Mouse (Mus musculus) forebrain, embryonic 11.5 days (tissue): ENCODE results near the gene Gm5868. TPM values are rescaled to one million over a fixed set of nuclear protein-coding genes. Genes with fewer than 3 reads are reported as not detected.

Experiments
- ATAC-seq: fragments of 200-750 bp; cut with Nextera tagmentation; replicated peaks from 2 replicates; pipeline ENCODE4 v1.8.0; 2017; ENCODE audit warnings: moderate TSS enrichment; ENCODE audit not compliant: low FRiP score
- DNase-seq: peaks from one replicate; pipeline ENCODE4 v3.0.0-alpha.2; 2017; ENCODE audit warnings: low spot score
- H3K27ac ChIP-seq: fragments of 300-500 bp; sonication (generic); 2 replicates; pipeline ENCODE4 v1.5.1; 2014; ENCODE audit warnings: low read depth, low read length
- H3K27me3 ChIP-seq: fragments of 300-500 bp; sonication (generic); 2 replicates; pipeline ENCODE4 v1.6.1; 2014; ENCODE audit warnings: mild to moderate bottlenecking, low read length, mixed read lengths; ENCODE audit not compliant: control insufficient read depth, insufficient read depth
- H3K36me3 ChIP-seq: fragments of 300-500 bp; sonication (generic); 2 replicates; pipeline ENCODE4 v1.6.1; 2014; ENCODE audit warnings: mild to moderate bottlenecking, low read length, moderate library complexity, mixed read lengths; ENCODE audit not compliant: control insufficient read depth, insufficient read depth
- H3K4me1 ChIP-seq: fragments of 300-500 bp; sonication (generic); replicated peaks from 2 replicates; pipeline ENCODE4 v1.6.1; 2014; ENCODE audit warnings: low read length, mixed read lengths; ENCODE audit not compliant: control insufficient read depth, insufficient read depth
- H3K4me2 ChIP-seq: fragments of 300-500 bp; sonication (generic); 2 replicates; pipeline ENCODE4 v1.6.1; 2014; ENCODE audit warnings: low read depth, mild to moderate bottlenecking, low read length, moderate library complexity, mixed read lengths; ENCODE audit not compliant: severe bottlenecking
- H3K4me3 ChIP-seq: fragments of 300-500 bp; sonication (generic); 2 replicates; pipeline ENCODE4 v1.5.1; 2014; ENCODE audit warnings: low read depth, low read length
- H3K9ac ChIP-seq: fragments of 300-500 bp; sonication (generic); 2 replicates; pipeline ENCODE4 v1.6.1; 2014; ENCODE audit warnings: low read length
- H3K9me3 ChIP-seq: fragments of 300-500 bp; sonication (generic); 2 replicates; pipeline ENCODE4 v1.6.1; 2016; ENCODE audit warnings: low read length, mixed read lengths; ENCODE audit not compliant: control insufficient read depth
- WGBS: fragments of 180-500 bp; shearing (Covaris S2); extraction: QIAGEN DNeasy Blood & Tissue Kit; methylation state at CpG from one replicate; pipeline ENCODE4 v1.1.7; 2014; 5-methylcytosine and 5-hydroxymethylcytosine counted together
- polyA plus RNA-seq: library from polyadenylated mRNA; unstranded; fragments of >200 nt; fragmentation: Nextera tagmentation; extraction: Ambion mirVana; gene quantifications from 2 replicates; pipeline ENCODE4 v1.2.1, GENCODE M21; 2014

The Gm5868 gene
- polyA plus RNA-seq, result 1.3 and 2.0 TPM in 2 replicates

- Histone ChIP-seq H3K9ac (peak within 1 kb of the TSS; percentile 41; the same call in 1 of the 2 replicates), H3K27ac (no peak within 1 kb of the TSS), H3K36me3 (no peaks in the 10 kb centered on the region), H3K4me2 (peak within 1 kb of the TSS; percentile 60), H3K4me3 (peak within 1 kb of the TSS; percentile 31), H3K4me1 (peaks cover 2% of the 10 kb centered on the region; the same call in 1 of the 2 replicates), H3K9me3 (no peaks in the 10 kb centered on the region), H3K27me3 (peaks cover 2% of the 10 kb centered on the region; the same call in 1 of the 2 replicates)
- ATAC-seq, result peak; percentile 86
- peak; percentile 58 for DNase-seq
- 2% methylated on average over 38 of the region's 38 CpGs for WGBS
Observed at GRCm38 (mm10) chr5:72587192-72587681, at the start of gene Gm5868. Gm5868 (minus strand) TSS chr5:72587551.

GRCm38 (mm10) chr5:72636576-72636975 is 49.2 kb upstream of the Gm5868 start:
- H3K27ac ChIP-seq, result no peak overlapping the region
- no peak overlapping the region for H3K4me2 ChIP-seq
- no peaks in the 10 kb centered on the region for H3K4me1 ChIP-seq
- 91% methylated on average over 3 of the region's 3 CpGs for WGBS
- H3K9ac ChIP-seq, result no peak overlapping the region
- DNase-seq (no peak), ATAC-seq (no peak)
- no peak overlapping the region for H3K4me3 ChIP-seq
- H3K27me3 ChIP-seq, result no peaks in the 10 kb centered on the region
- no peaks in the 10 kb centered on the region for H3K36me3 ChIP-seq
- H3K9me3 ChIP-seq, result no peaks in the 10 kb centered on the region

- Histone ChIP-seq H3K36me3 (no peaks in the 10 kb centered on the region), H3K4me2 (no peak overlapping the region)
Observed at GRCm38 (mm10) chr5:72636122-72636521, 48.8 kb upstream of the Gm5868 start.

GRCm38 (mm10) chr5:72634791-72635271 is 47.5 kb upstream of the Gm5868 start:
- H3K4me2 ChIP-seq, result no peak overlapping the region
- DNase-seq (no peak), ATAC-seq (no peak)
- WGBS, result 86% methylated on average over 9 of the region's 9 CpGs
- no peak overlapping the region for H3K9ac ChIP-seq
- no peak overlapping the region for H3K4me3 ChIP-seq
- H3K27me3 ChIP-seq, result no peaks in the 10 kb centered on the region
- no peaks in the 10 kb centered on the region for H3K9me3 ChIP-seq
- no peak overlapping the region for H3K27ac ChIP-seq
- H3K36me3 ChIP-seq, result no peaks in the 10 kb centered on the region
- no peaks in the 10 kb centered on the region for H3K4me1 ChIP-seq

More at GRCm38 (mm10) chr5:72636122-72636521, 48.8 kb upstream of the Gm5868 start:
- ATAC-seq, result no peak
- Histone ChIP-seq H3K4me3 (no peak overlapping the region), H3K27me3 (no peaks in the 10 kb centered on the region), H3K9ac (no peak overlapping the region), H3K4me1 (no peaks in the 10 kb centered on the region), H3K9me3 (no peaks in the 10 kb centered on the region), H3K27ac (no peak overlapping the region)
- no peak for DNase-seq
- WGBS, result 76% methylated on average over 3 of the region's 3 CpGs

- no peaks in the 10 kb centered on the region for H3K4me1 ChIP-seq
- H3K27ac ChIP-seq, result no peak overlapping the region
- ATAC-seq, result no peak
- WGBS, result 92% methylated on average over 6 of the region's 6 CpGs
- no peak overlapping the region for H3K4me2 ChIP-seq
- H3K27me3 ChIP-seq, result no peaks in the 10 kb centered on the region
- DNase-seq, result no peak
- no peak overlapping the region for H3K4me3 ChIP-seq
- no peaks in the 10 kb centered on the region for H3K9me3 ChIP-seq
- no peaks in the 10 kb centered on the region for H3K36me3 ChIP-seq
- no peak overlapping the region for H3K9ac ChIP-seq
Observed at GRCm38 (mm10) chr5:72630026-72630425, 42.7 kb upstream of the Gm5868 start.

GRCm38 (mm10) chr5:72621022-72621421 is 33.7 kb upstream of the Gm5868 start:
- no peaks in the 10 kb centered on the region for H3K27me3 ChIP-seq
- WGBS, result 83% methylated on average over 1 of the region's 1 CpGs
- DNase-seq (no peak), ATAC-seq (no peak)
- no peaks in the 10 kb centered on the region for H3K36me3 ChIP-seq
- no peaks in the 10 kb centered on the region for H3K9me3 ChIP-seq
- no peaks in the 10 kb centered on the region for H3K4me1 ChIP-seq
- no peak overlapping the region for H3K4me3 ChIP-seq
- no peak overlapping the region for H3K9ac ChIP-seq
- H3K27ac ChIP-seq, result no peak overlapping the region
- no peak overlapping the region for H3K4me2 ChIP-seq

GRCm38 (mm10) chr5:72617413-72617812 is 30.1 kb upstream of the Gm5868 start:
- no peak for ATAC-seq
- whole genome bisulfite sequencing, result 82% methylated on average over 4 of the region's 4 CpGs
- no peak for DNase-seq
- H3K9ac ChIP-seq, result no peak overlapping the region
- no peak overlapping the region for H3K4me3 ChIP-seq
- H3K27me3 ChIP-seq, result no peaks in the 10 kb centered on the region
- H3K9me3 ChIP-seq, result no peaks in the 10 kb centered on the region
- H3K27ac ChIP-seq, result no peak overlapping the region
- H3K4me1 ChIP-seq, result no peaks in the 10 kb centered on the region
- H3K36me3 ChIP-seq, result no peaks in the 10 kb centered on the region
- H3K4me2 ChIP-seq, result no peak overlapping the region

- H3K4me3 ChIP-seq, result no peak overlapping the region
- H3K36me3 ChIP-seq, result no peaks in the 10 kb centered on the region
- DNase-seq (no peak), ATAC-seq (no peak)
- no peaks in the 10 kb centered on the region for H3K4me1 ChIP-seq
- no peaks in the 10 kb centered on the region for H3K9me3 ChIP-seq
- H3K27ac ChIP-seq, result no peak overlapping the region
- 91% methylated on average over 4 of the region's 4 CpGs for WGBS
- H3K4me2 ChIP-seq, result no peak overlapping the region
- no peaks in the 10 kb centered on the region for H3K27me3 ChIP-seq
- H3K9ac ChIP-seq, result no peak overlapping the region
Observed at GRCm38 (mm10) chr5:72603138-72603537, 15.8 kb upstream of the Gm5868 start.

- no peak overlapping the region for H3K9ac ChIP-seq
- H3K36me3 ChIP-seq, result no peaks in the 10 kb centered on the region
- no peaks in the 10 kb centered on the region for H3K4me1 ChIP-seq
- ATAC-seq (peak; percentile 80), DNase-seq (peak; percentile 72)
- H3K4me2 ChIP-seq, result no peak overlapping the region
- no peak overlapping the region for H3K27ac ChIP-seq
- no peaks in the 10 kb centered on the region for H3K27me3 ChIP-seq
- H3K4me3 ChIP-seq, result no peak overlapping the region
- WGBS, result 11% methylated on average over 5 of the region's 5 CpGs
- no peaks in the 10 kb centered on the region for H3K9me3 ChIP-seq
Observed at GRCm38 (mm10) chr5:72601006-72601405, 13.7 kb upstream of the Gm5868 start.
